Mouse (Mus musculus): ENCODE results near the gene Cd248. TPM values are rescaled to one million over a fixed set of nuclear protein-coding genes. Genes with fewer than 3 reads are reported as not detected.

Gene Cd248
- total RNA-seq (2014; rRNA removed; ENCODE audit: low replicate concordance) = 19.8 and 24.4 TPM in 2 replicates
- 7.8 and 8.8 TPM in 2 replicates for polyA plus RNA-seq (2015; fragmentation: Nextera tagmentation; extraction: Ambion mirVana)

GRCm38 (mm10) chr19:5067867-5068569, at the start of gene Cd248:
TSS of gene Cd248 (plus strand) at chr19:5068078.
- 2% methylated on average over 53 of the region's 56 CpGs for WGBS
- H3K27ac ChIP-seq (ENCODE audit: low read depth) = peak within 1 kb of the TSS; percentile 66
- ATAC-seq (ENCODE audit: insufficient read depth, low read depth) (peak; percentile 70), DNase-seq (ENCODE audit: low spot score) (peak; percentile 74)
- TF ChIP-seq CTCF (IDR thresholded peaks at IDR 0.05; ENCODE audit: low read depth) (no peak), EP300 (IDR thresholded peaks at IDR 0.05; ENCODE audit: low read depth) (no peak)
- H3K27me3 ChIP-seq (ENCODE audit: control insufficient read depth, insufficient read depth, low read length) = peaks cover 38% of the 10 kb centered on the region
- H3K9ac ChIP-seq (replicated peaks; ENCODE audit: low read depth, low read length) = peak within 1 kb of the TSS; percentile 56
- peak within 1 kb of the TSS; percentile 89 for H3K4me2 ChIP-seq (ENCODE audit: low read depth, low read length)
- H3K9me3 ChIP-seq (replicated peaks; ENCODE audit: control insufficient read depth, low read length) = no peaks in the 10 kb centered on the region
- H3K36me3 ChIP-seq (replicated peaks; ENCODE audit: control insufficient read depth, insufficient read depth, low read length) = no peaks in the 10 kb centered on the region
- peak within 1 kb of the TSS; percentile 53 for H3K4me3 ChIP-seq (ENCODE audit: low read depth, low read length)
- H3K4me1 ChIP-seq (ENCODE audit: control insufficient read depth, insufficient read depth) = peaks cover 21% of the 10 kb centered on the region

GRCm38 (mm10) chr19:5018191-5018590, 49.7 kb upstream of the Cd248 start:
- WGBS = 68% methylated on average over 3 of the region's 3 CpGs
- Histone ChIP-seq H3K36me3 (replicated peaks; ENCODE audit: control insufficient read depth, insufficient read depth, low read length) (no peaks in the 10 kb centered on the region), H3K27ac (ENCODE audit: low read depth) (no peak overlapping the region), H3K27me3 (ENCODE audit: control insufficient read depth, insufficient read depth, low read length) (no peaks in the 10 kb centered on the region), H3K4me3 (ENCODE audit: low read depth, low read length) (no peak overlapping the region), H3K4me2 (ENCODE audit: low read depth, low read length) (no peak overlapping the region), H3K9me3 (replicated peaks; ENCODE audit: control insufficient read depth, low read length) (no peaks in the 10 kb centered on the region), H3K4me1 (ENCODE audit: control insufficient read depth, insufficient read depth) (peaks cover 14% of the 10 kb centered on the region), H3K9ac (replicated peaks; ENCODE audit: low read depth, low read length) (no peak overlapping the region)
- DNase-seq (ENCODE audit: low spot score) (no peak), ATAC-seq (ENCODE audit: insufficient read depth, low read depth) (no peak)
- TF ChIP-seq EP300 (IDR thresholded peaks at IDR 0.05; ENCODE audit: low read depth) (no peak), CTCF (IDR thresholded peaks at IDR 0.05; ENCODE audit: low read depth) (no peak)

- H3K4me2 ChIP-seq (ENCODE audit: low read depth, low read length) = no peak overlapping the region
- H3K9me3 ChIP-seq (replicated peaks; ENCODE audit: control insufficient read depth, low read length) = no peaks in the 10 kb centered on the region
- H3K4me3 ChIP-seq (ENCODE audit: low read depth, low read length) = no peak overlapping the region
- DNase-seq (ENCODE audit: low spot score) = no peak
- H3K36me3 ChIP-seq (replicated peaks; ENCODE audit: control insufficient read depth, insufficient read depth, low read length) = no peaks in the 10 kb centered on the region
- no peak for ATAC-seq (ENCODE audit: insufficient read depth, low read depth)
- peaks cover 7% of the 10 kb centered on the region for H3K4me1 ChIP-seq (ENCODE audit: control insufficient read depth, insufficient read depth)
- no peaks in the 10 kb centered on the region for H3K27me3 ChIP-seq (ENCODE audit: control insufficient read depth, insufficient read depth, low read length)
- H3K9ac ChIP-seq (replicated peaks; ENCODE audit: low read depth, low read length) = no peak overlapping the region
- TF ChIP-seq CTCF (IDR thresholded peaks at IDR 0.05; ENCODE audit: low read depth) (no peak), EP300 (IDR thresholded peaks at IDR 0.05; ENCODE audit: low read depth) (no peak)
- no peak overlapping the region for H3K27ac ChIP-seq (ENCODE audit: low read depth)
- 78% methylated on average over 2 of the region's 2 CpGs for WGBS
Measured at GRCm38 (mm10) chr19:5021416-5021815, 46.5 kb upstream of the Cd248 start.

GRCm38 (mm10) chr19:5023621-5024479, 44.0 kb upstream of the Cd248 start, which contains the start of gene Slc29a2:
TSS of gene Slc29a2 (plus strand) at chr19:5023860.
- Histone ChIP-seq H3K4me2 (ENCODE audit: low read depth, low read length) (peak within 1 kb of the TSS; percentile 79), H3K9me3 (replicated peaks; ENCODE audit: control insufficient read depth, low read length) (no peaks in the 10 kb centered on the region), H3K27me3 (ENCODE audit: control insufficient read depth, insufficient read depth, low read length) (no peaks in the 10 kb centered on the region), H3K27ac (ENCODE audit: low read depth) (peak within 1 kb of the TSS; percentile 93), H3K4me1 (ENCODE audit: control insufficient read depth, insufficient read depth) (peaks cover 5% of the 10 kb centered on the region; the same call in 1 of the 2 replicates), H3K36me3 (replicated peaks; ENCODE audit: control insufficient read depth, insufficient read depth, low read length) (peaks cover 20% of the 10 kb centered on the region), H3K9ac (replicated peaks; ENCODE audit: low read depth, low read length) (peak within 1 kb of the TSS; percentile 69), H3K4me3 (ENCODE audit: low read depth, low read length) (peak within 1 kb of the TSS; percentile 58)
- DNase-seq (ENCODE audit: low spot score) (peak; percentile 94), ATAC-seq (ENCODE audit: insufficient read depth, low read depth) (peak; percentile 97)
- no peak for TF ChIP-seq EP300 (IDR thresholded peaks at IDR 0.05; ENCODE audit: low read depth)
- WGBS = under 1% methylated on average over 62 of the region's 62 CpGs

GRCm38 (mm10) chr19:5026111-5026510, 41.8 kb upstream of the Cd248 start:
- Histone ChIP-seq H3K4me3 (ENCODE audit: low read depth, low read length) (no peak overlapping the region), H3K27ac (ENCODE audit: low read depth) (no peak overlapping the region), H3K9me3 (replicated peaks; ENCODE audit: control insufficient read depth, low read length) (no peaks in the 10 kb centered on the region), H3K36me3 (replicated peaks; ENCODE audit: control insufficient read depth, insufficient read depth, low read length) (peaks cover 41% of the 10 kb centered on the region), H3K4me1 (ENCODE audit: control insufficient read depth, insufficient read depth) (peaks cover 5% of the 10 kb centered on the region; the same call in 1 of the 2 replicates), H3K27me3 (ENCODE audit: control insufficient read depth, insufficient read depth, low read length) (no peaks in the 10 kb centered on the region), H3K9ac (replicated peaks; ENCODE audit: low read depth, low read length) (no peak overlapping the region), H3K4me2 (ENCODE audit: low read depth, low read length) (no peak overlapping the region)
- ATAC-seq (ENCODE audit: insufficient read depth, low read depth) (no peak), DNase-seq (ENCODE audit: low spot score) (no peak)
- WGBS = 86% methylated on average over 8 of the region's 8 CpGs
- no peak for TF ChIP-seq EP300 (IDR thresholded peaks at IDR 0.05; ENCODE audit: low read depth)
- no peak for TF ChIP-seq CTCF (IDR thresholded peaks at IDR 0.05; ENCODE audit: low read depth)
